Mouse (Mus musculus) hindbrain, embryonic 12.5 days (tissue): ENCODE measurements around the gene Ap2a1. TPM values are rescaled to one million over a fixed set of nuclear protein-coding genes. Genes with fewer than 3 reads are reported as not detected.
"Not testable (repeated sequence)": the region's sequence is repeated elsewhere in the genome, so short reads cannot be mapped to it uniquely, and the experiment has no call there.

Source experiments
- ATAC-seq: fragments of 200-750 bp; cut with Nextera tagmentation; 2 replicates; pipeline ENCODE4 v1.8.0; 2017; ENCODE audit warnings: moderate TSS enrichment; ENCODE audit not compliant: low FRiP score
- H3K27ac ChIP-seq: fragments of 300-500 bp; sonication (generic); 2 replicates; pipeline ENCODE4 v1.5.1; 2016; ENCODE audit warnings: mild to moderate bottlenecking
- H3K27me3 ChIP-seq: fragments of 300-500 bp; sonication (generic); 2 replicates; pipeline ENCODE4 v1.6.1; 2016; ENCODE audit warnings: mild to moderate bottlenecking
- H3K36me3 ChIP-seq: fragments of 300-500 bp; sonication (generic); 2 replicates; pipeline ENCODE4 v1.6.1; 2016; ENCODE audit warnings: mild to moderate bottlenecking
- H3K4me1 ChIP-seq: fragments of 300-500 bp; sonication (generic); 2 replicates; pipeline ENCODE4 v1.6.1; 2016
- H3K4me2 ChIP-seq: fragments of 300-500 bp; sonication (generic); replicated peaks from 2 replicates; pipeline ENCODE4 v1.6.1; 2016; ENCODE audit warnings: mild to moderate bottlenecking
- H3K4me3 ChIP-seq: fragments of 300-500 bp; sonication (generic); 2 replicates; pipeline ENCODE4 v1.5.1; 2016; ENCODE audit warnings: mild to moderate bottlenecking
- H3K9ac ChIP-seq: fragments of 300-500 bp; sonication (generic); 2 replicates; pipeline ENCODE4 v1.6.1; 2016; ENCODE audit warnings: mild to moderate bottlenecking, moderate library complexity
- H3K9me3 ChIP-seq: fragments of 300-500 bp; sonication (generic); replicated peaks from 2 replicates; pipeline ENCODE4 v1.6.1; 2016; ENCODE audit warnings: mild to moderate bottlenecking
- WGBS: fragments of 180-500 bp; shearing (Covaris S2); methylation state at CpG from one replicate; pipeline ENCODE4 v1.1.7; 2016; 5-methylcytosine and 5-hydroxymethylcytosine counted together
- polyA plus RNA-seq: library from polyadenylated mRNA; unstranded; fragments of >200 nt; fragmentation: Nextera tagmentation; extraction: Ambion mirVana; gene quantifications from 2 replicates; pipeline ENCODE4 v1.2.1, GENCODE M21; 2016

Gene Ap2a1
- polyA plus RNA-seq, 1 experiment from 2014 or later = 103 TPM

DNA sequence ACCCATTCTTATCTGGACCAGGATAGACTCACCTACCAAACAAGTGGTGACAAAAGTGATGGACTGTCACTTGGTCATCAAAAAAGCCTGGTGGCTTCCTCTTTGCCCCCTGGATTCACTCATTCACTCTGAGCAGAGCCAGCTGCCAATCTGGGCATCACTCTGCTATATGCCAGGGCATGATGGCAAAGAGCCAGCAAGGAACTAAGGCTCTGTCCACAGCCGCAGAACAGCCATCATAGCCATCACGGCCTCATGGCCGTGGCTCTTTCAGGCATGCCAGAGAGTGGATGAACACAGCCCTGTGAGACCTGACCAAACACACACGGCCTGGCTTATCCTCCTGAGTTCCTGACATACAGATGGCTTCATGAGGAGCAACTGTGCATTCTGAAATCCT, 38.6 kb downstream of the Ap2a1 start:
- Histone ChIP-seq H3K4me1 (peaks cover 36% of the 10 kb centered on the region), H3K9ac (peak overlapping the region; percentile 90), H3K4me2 (peak overlapping the region; percentile 91), H3K27ac (no peak overlapping the region), H3K4me3 (peak overlapping the region; percentile 87), H3K36me3 (peaks cover 22% of the 10 kb centered on the region), H3K9me3 (no peaks in the 10 kb centered on the region), H3K27me3 (no peaks in the 10 kb centered on the region)
- no peak for ATAC-seq
- 82% methylated on average over 4 of the region's 4 CpGs for WGBS

- Histone ChIP-seq H3K4me2 (peak overlapping the region; percentile 91), H3K9me3 (no peaks in the 10 kb centered on the region), H3K36me3 (peaks cover 27% of the 10 kb centered on the region), H3K9ac (peak overlapping the region; percentile 90; the same call in 1 of the 2 replicates), H3K4me1 (peaks cover 35% of the 10 kb centered on the region), H3K27me3 (no peaks in the 10 kb centered on the region), H3K4me3 (peak overlapping the region; percentile 87), H3K27ac (no peak overlapping the region)
- 94% methylated on average over 6 of the region's 7 CpGs for WGBS
- no peak for ATAC-seq
Measured at GRCm38 (mm10) chr7:44890180-44890579, 39.1 kb downstream of the Ap2a1 start.

DNA sequence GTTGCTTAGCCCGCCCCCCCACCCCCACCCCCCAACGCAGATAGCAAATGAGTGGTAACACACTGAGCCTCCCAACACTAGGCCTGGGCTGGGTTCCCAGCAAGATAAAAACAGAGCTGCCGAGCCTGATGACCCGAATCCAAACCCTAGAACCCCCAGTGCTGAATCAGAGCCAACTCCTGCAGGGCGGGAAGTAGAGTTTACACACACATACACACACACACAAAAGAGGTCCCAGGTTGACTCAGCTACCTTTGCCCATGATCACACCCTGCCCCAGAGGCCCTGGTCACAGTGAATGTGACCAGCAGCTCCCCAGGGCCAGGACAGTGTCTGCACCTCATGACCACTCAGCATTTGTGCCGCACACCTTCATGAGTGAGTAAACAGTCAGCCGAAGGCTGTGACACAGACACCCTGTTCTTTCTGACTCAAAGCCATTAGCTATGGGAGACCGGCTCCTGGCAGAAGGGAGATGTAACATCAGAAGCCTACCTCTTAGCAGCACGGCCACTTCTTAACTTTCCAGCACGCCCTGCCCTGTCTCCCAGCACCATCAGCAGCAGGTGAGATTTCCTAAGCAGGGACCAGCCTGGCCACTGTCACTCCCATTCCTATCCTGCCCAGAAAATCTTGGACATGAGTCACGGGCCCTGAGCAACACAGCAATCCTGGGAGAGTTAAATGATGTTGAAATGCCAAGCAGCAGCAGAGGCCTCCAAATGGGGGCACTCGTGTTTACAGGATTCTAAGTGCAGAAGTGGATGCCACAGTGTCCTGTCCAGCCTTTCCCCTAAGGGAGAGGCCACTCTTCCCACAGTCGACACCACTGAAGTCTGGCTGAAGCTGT, 40.8 kb downstream of the Ap2a1 start:
- no peak overlapping the region for H3K4me3 ChIP-seq
- WGBS = 91% methylated on average over 13 of the region's 13 CpGs
- ATAC-seq = no peak

GRCm38 (mm10) chr7:44886964-44887363, 42.3 kb downstream of the Ap2a1 start:
- Histone ChIP-seq H3K36me3 (peaks cover 56% of the 10 kb centered on the region), H3K4me3 (no peak overlapping the region), H3K4me1 (peaks cover 18% of the 10 kb centered on the region), H3K9ac (no peak overlapping the region), H3K27me3 (no peaks in the 10 kb centered on the region), H3K4me2 (no peak overlapping the region), H3K9me3 (no peaks in the 10 kb centered on the region), H3K27ac (no peak overlapping the region)
- ATAC-seq = no peak
- WGBS = 93% methylated on average over 7 of the region's 7 CpGs

More for the DNA sequence above, 40.8 kb downstream of the Ap2a1 start:
- Histone ChIP-seq H3K27me3 (no peaks in the 10 kb centered on the region), H3K4me2 (no peak overlapping the region), H3K9me3 (no peaks in the 10 kb centered on the region), H3K27ac (no peak overlapping the region), H3K36me3 (peaks cover 42% of the 10 kb centered on the region), H3K4me1 (peaks cover 23% of the 10 kb centered on the region), H3K9ac (no peak overlapping the region)

- no peaks in the 10 kb centered on the region for H3K9me3 ChIP-seq
- no peaks in the 10 kb centered on the region for H3K4me1 ChIP-seq
- H3K9ac ChIP-seq = no peak overlapping the region
- peaks cover 77% of the 10 kb centered on the region for H3K36me3 ChIP-seq
- no peak overlapping the region for H3K4me3 ChIP-seq
- no peak overlapping the region for H3K27ac ChIP-seq
- no peak for ATAC-seq
- no peak overlapping the region for H3K4me2 ChIP-seq
- no peaks in the 10 kb centered on the region for H3K27me3 ChIP-seq
- 100% methylated on average over 5 of the region's 5 CpGs for WGBS
Measured at GRCm38 (mm10) chr7:44884637-44885036, 44.7 kb downstream of the Ap2a1 start.

DNA sequence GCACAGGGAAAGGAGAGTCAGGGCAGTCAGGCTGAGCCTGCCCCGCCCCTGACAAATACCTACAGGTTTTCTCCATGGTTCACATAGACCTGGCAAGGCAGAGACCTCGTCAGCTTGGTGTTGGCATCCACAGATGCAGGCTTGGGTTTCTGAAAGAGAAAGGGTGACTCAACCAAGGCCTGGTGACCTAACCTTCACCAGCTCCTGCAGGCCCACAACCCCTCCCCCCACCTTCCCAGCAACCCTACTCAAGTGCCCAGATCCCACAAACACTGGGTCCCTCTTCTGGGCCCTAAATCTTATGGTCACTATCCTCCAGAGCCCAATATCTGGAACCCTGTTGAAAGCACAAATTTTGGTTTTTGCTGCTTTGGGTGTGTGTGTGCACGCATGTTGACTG, 46.3 kb downstream of the Ap2a1 start:
- H3K4me2 ChIP-seq = no peak overlapping the region
- no peak overlapping the region for H3K4me3 ChIP-seq
- no peak overlapping the region for H3K27ac ChIP-seq
- no peak for ATAC-seq
- H3K9me3 ChIP-seq = no peaks in the 10 kb centered on the region
- no peaks in the 10 kb centered on the region for H3K4me1 ChIP-seq
- H3K27me3 ChIP-seq = no peaks in the 10 kb centered on the region
- 98% methylated on average over 3 of the region's 3 CpGs for WGBS
- peaks cover 79% of the 10 kb centered on the region for H3K36me3 ChIP-seq
- H3K9ac ChIP-seq = no peak overlapping the region

GRCm38 (mm10) chr7:44877833-44878232, 51.5 kb downstream of the Ap2a1 start:
- H3K4me1 ChIP-seq = no peaks in the 10 kb centered on the region
- no peak overlapping the region for H3K9ac ChIP-seq
- no peak overlapping the region for H3K27ac ChIP-seq
- 89% methylated on average over 14 of the region's 14 CpGs for WGBS
- ATAC-seq = no peak
- no peaks in the 10 kb centered on the region for H3K27me3 ChIP-seq
- H3K36me3 ChIP-seq = peaks cover 75% of the 10 kb centered on the region
- no peak overlapping the region for H3K4me3 ChIP-seq
- no peaks in the 10 kb centered on the region for H3K9me3 ChIP-seq
- no peak overlapping the region for H3K4me2 ChIP-seq

- H3K4me2 ChIP-seq, H3K4me3 ChIP-seq, H3K9ac ChIP-seq, H3K9me3 ChIP-seq, ATAC-seq, H3K27me3 ChIP-seq: not testable (repeated sequence)
- H3K27ac ChIP-seq = 0 out of 2 replicates have a peak overlapping the region, but pooled peaks have one; percentile 40
- WGBS = 89% methylated on average over 2 of the region's 2 CpGs
- H3K36me3 ChIP-seq = peaks cover 17% of the 10 kb centered on the region
- H3K4me1 ChIP-seq = peaks cover 29% of the 10 kb centered on the region
Measured at GRCm38 (mm10) chr7:44871774-44872173, 57.5 kb downstream of the Ap2a1 start.

GRCm38 (mm10) chr7:44871181-44871580, 58.1 kb downstream of the Ap2a1 start:
- peak overlapping the region; percentile 40 for H3K27ac ChIP-seq
- 38% methylated on average over 1 of the region's 1 CpGs for WGBS
- no peak for ATAC-seq
- H3K9me3 ChIP-seq = no peaks in the 10 kb centered on the region
- no peak overlapping the region for H3K4me3 ChIP-seq
- H3K4me1 ChIP-seq = peaks cover 35% of the 10 kb centered on the region
- H3K9ac ChIP-seq = no peak overlapping the region
- H3K36me3 ChIP-seq = peaks cover 17% of the 10 kb centered on the region
- no peak overlapping the region for H3K4me2 ChIP-seq
- H3K27me3 ChIP-seq = no peaks in the 10 kb centered on the region

DNA sequence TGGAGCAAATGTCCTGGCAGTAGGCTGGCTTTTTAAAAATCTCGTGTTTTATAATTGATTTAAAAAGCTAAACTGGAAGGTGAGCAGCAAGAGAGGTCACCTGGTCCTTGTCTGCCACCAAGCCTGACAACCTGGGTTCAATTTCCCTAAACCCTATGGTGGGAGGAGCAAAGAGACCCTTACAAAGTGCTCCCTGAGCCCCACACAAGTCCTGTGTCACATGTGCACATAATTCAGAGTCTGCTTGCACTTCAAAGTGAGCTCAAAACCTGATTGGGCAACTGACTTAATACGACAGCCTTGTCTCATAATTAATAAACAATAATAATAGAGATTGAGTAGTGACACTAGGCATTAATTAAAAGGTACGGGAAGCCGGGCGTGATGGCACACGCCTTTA, 58.7 kb downstream of the Ap2a1 start:
- Histone ChIP-seq H3K9ac (peak overlapping the region; percentile 36; the same call in 1 of the 2 replicates), H3K36me3 (peaks cover 18% of the 10 kb centered on the region), H3K27me3 (no peaks in the 10 kb centered on the region), H3K4me2 (peak overlapping the region; percentile 98), H3K27ac (peak overlapping the region; percentile 100), H3K4me1 (peaks cover 41% of the 10 kb centered on the region), H3K4me3 (peak overlapping the region; percentile 97), H3K9me3 (no peaks in the 10 kb centered on the region)
- 80% methylated on average over 6 of the region's 6 CpGs for WGBS
- ATAC-seq = no peak

GRCm38 (mm10) chr7:44869697-44870528, 59.4 kb downstream of the Ap2a1 start, which contains the start of gene Ptov1:
Gene Ptov1 (minus strand): TSS chr7:44869788.
- Histone ChIP-seq H3K9me3 (no peaks in the 10 kb centered on the region), H3K4me1 (peaks cover 48% of the 10 kb centered on the region), H3K27ac (peak within 1 kb of the TSS; percentile 100), H3K4me3 (peak within 1 kb of the TSS; percentile 97), H3K36me3 (peaks cover 21% of the 10 kb centered on the region), H3K4me2 (peak within 1 kb of the TSS; percentile 98), H3K27me3 (no peaks in the 10 kb centered on the region), H3K9ac (peak within 1 kb of the TSS; percentile 99)
- WGBS = 12% methylated on average over 29 of the region's 29 CpGs
- peak; percentile 95 for ATAC-seq
